Comparison of ENCODE assay signal across 12 mouse cellular contexts in the genomic region with DNA sequence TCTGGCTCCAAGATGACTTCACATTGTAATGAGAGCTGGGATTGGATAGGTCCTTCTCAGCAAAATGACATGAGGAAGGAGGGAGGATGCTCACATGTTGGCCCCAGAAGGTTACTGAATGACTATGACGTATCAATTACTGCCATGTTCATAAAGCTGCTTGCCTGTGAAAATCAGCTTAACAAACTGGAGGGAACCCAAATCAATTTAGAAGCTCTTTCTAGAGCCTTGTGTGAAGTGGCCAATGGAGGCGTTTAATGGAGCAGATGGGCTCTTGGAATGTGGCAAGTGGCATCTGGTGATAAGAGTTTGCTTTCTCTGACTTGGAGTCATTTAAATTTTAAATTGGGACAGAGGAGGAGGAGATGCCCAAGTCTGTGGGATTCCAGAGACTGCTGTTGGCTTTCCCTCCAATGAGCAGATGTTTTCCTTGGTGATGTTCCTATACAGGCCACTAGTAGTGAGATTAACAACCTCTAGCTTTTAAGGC.
A peak's percentile ranks its signal among the peaks of the same experiment; 100 is the strongest.
DNase-seq lines count a peak whose midpoint lies in the region; ATAC-seq and TF ChIP-seq lines count a peak whose summit lies in the region.
"Had no signal": no experiment of that assay in that cellular context is flagged by ENCODE, and none has a peak within 500 bp of the region (broad histone marks: within the 10 kb centered on the region; RNA-seq: fewer than 3 reads in every experiment).

No protein-coding gene starts in this region.

- H3K27me3 ChIP-seq in forebrain, embryonic 16.5 days (replicated peaks; ENCODE audit: control insufficient read depth, insufficient read depth, low read length) = no peaks in the 10 kb centered on the region
- no peaks in the 10 kb centered on the region for H3K27me3 ChIP-seq in midbrain, embryonic 15.5 days (replicated peaks)
- H3K27me3 ChIP-seq in heart, embryonic 11.5 days (ENCODE audit: control insufficient read depth, insufficient read depth, low read length) = no peaks in the 10 kb centered on the region
- H3K27me3 ChIP-seq in heart, embryonic 12.5 days (replicated peaks) = no peaks in the 10 kb centered on the region
- H3K27me3 ChIP-seq: embryonic facial prominence, embryonic 12.5 days; liver, embryonic 12.5 days had no signal

- WGBS in forebrain, embryonic 16.5 days = 29% methylated on average over 2 of the region's 2 CpGs
- WGBS in midbrain, embryonic 15.5 days = 36% methylated on average over 2 of the region's 2 CpGs
- whole genome bisulfite sequencing in heart, embryonic 11.5 days (ENCODE audit: insufficient replicate concordance) = 39% methylated on average over 2 of the region's 2 CpGs
- 54% methylated on average over 2 of the region's 2 CpGs for WGBS in heart, embryonic 12.5 days

- no peak overlapping the region for H3K9ac ChIP-seq in forebrain, embryonic 16.5 days (replicated peaks; ENCODE audit: low read depth, low read length)
- H3K9ac ChIP-seq in midbrain, embryonic 15.5 days = no peak overlapping the region
- H3K9ac ChIP-seq in heart, embryonic 11.5 days (ENCODE audit: low read depth, low read length) = no peak overlapping the region
- no peak overlapping the region for H3K9ac ChIP-seq in heart, embryonic 12.5 days
- H3K9ac ChIP-seq: embryonic facial prominence, embryonic 12.5 days; liver, embryonic 12.5 days had no signal

- ATAC-seq in forebrain, embryonic 16.5 days = peak; percentile 94
- peak; percentile 69 for ATAC-seq in midbrain, embryonic 15.5 days (replicated peaks)
- no peak for ATAC-seq in heart, embryonic 11.5 days (replicated peaks; ENCODE audit: insufficient number of reproducible peaks, low FRiP score, low TSS enrichment)
- ATAC-seq in heart, embryonic 12.5 days (ENCODE audit: insufficient number of reproducible peaks, low FRiP score) = no peak
- ATAC-seq: liver, embryonic 12.5 days had no signal

- no peak overlapping the region for H3K4me3 ChIP-seq in forebrain, embryonic 16.5 days (replicated peaks; ENCODE audit: low read length)
- H3K4me3 ChIP-seq in midbrain, embryonic 15.5 days = no peak overlapping the region
- no peak overlapping the region for H3K4me3 ChIP-seq in heart, embryonic 11.5 days (ENCODE audit: low read depth, low read length)
- no peak overlapping the region for H3K4me3 ChIP-seq in heart, embryonic 12.5 days
- H3K4me3 ChIP-seq: embryonic facial prominence, embryonic 12.5 days; liver, embryonic 12.5 days had no signal

- no peak overlapping the region for H3K4me2 ChIP-seq in forebrain, embryonic 16.5 days (ENCODE audit: low read length)
- no peak overlapping the region for H3K4me2 ChIP-seq in midbrain, embryonic 15.5 days
- no peak overlapping the region for H3K4me2 ChIP-seq in heart, embryonic 11.5 days
- no peak overlapping the region for H3K4me2 ChIP-seq in heart, embryonic 12.5 days
- H3K4me2 ChIP-seq: embryonic facial prominence, embryonic 12.5 days; liver, embryonic 12.5 days had no signal

- TF ChIP-seq CTCF in brain, embryonic 14.5 days (IDR thresholded peaks at IDR 0.05; ENCODE audit: borderline replicate concordance, extremely low read depth, insufficient read depth, insufficient read length) = no peak

- no peaks in the 10 kb centered on the region for H3K9me3 ChIP-seq in forebrain, embryonic 16.5 days (ENCODE audit: control insufficient read depth, low read length)
- no peaks in the 10 kb centered on the region for H3K9me3 ChIP-seq in midbrain, embryonic 15.5 days
- no peaks in the 10 kb centered on the region for H3K9me3 ChIP-seq in heart, embryonic 11.5 days (replicated peaks; ENCODE audit: control insufficient read depth, low read length)
- no peaks in the 10 kb centered on the region for H3K9me3 ChIP-seq in heart, embryonic 12.5 days (replicated peaks)
- H3K9me3 ChIP-seq: embryonic facial prominence, embryonic 12.5 days; liver, embryonic 12.5 days had no signal

- peak; percentile 87 for DNase-seq in brain, embryonic 14.5 days (ENCODE audit: low read depth)
- peak; percentile 70 to 74 for DNase-seq in layer of hippocampus, adult 8-10 months (ENCODE audit: low spot score in 2 of 2)
- DNase-seq in lung, postnatal 36 days = no peak
- DNase-seq: kidney, adult 11 months; retina, postnatal 1 day; thymus, postnatal 36 days had no signal

- no peak overlapping the region for H3K27ac ChIP-seq in forebrain, embryonic 16.5 days (ENCODE audit: low read length)
- H3K27ac ChIP-seq in midbrain, embryonic 15.5 days = no peak overlapping the region
- H3K27ac ChIP-seq in heart, embryonic 11.5 days (ENCODE audit: low read depth, low read length) = no peak overlapping the region
- no peak overlapping the region for H3K27ac ChIP-seq in heart, embryonic 12.5 days (ENCODE audit: poor library complexity, severe bottlenecking)
- H3K27ac ChIP-seq: embryonic facial prominence, embryonic 12.5 days; liver, embryonic 12.5 days had no signal

- H3K36me3 ChIP-seq in forebrain, embryonic 16.5 days (ENCODE audit: control insufficient read depth, insufficient read depth) = no peaks in the 10 kb centered on the region
- no peaks in the 10 kb centered on the region for H3K36me3 ChIP-seq in midbrain, embryonic 15.5 days (replicated peaks)
- H3K36me3 ChIP-seq in heart, embryonic 11.5 days (ENCODE audit: control insufficient read depth, insufficient read depth, low read length) = no peaks in the 10 kb centered on the region
- no peaks in the 10 kb centered on the region for H3K36me3 ChIP-seq in heart, embryonic 12.5 days
- H3K36me3 ChIP-seq: embryonic facial prominence, embryonic 12.5 days; liver, embryonic 12.5 days had no signal

- H3K4me1 ChIP-seq in forebrain, embryonic 16.5 days (replicated peaks; ENCODE audit: control insufficient read depth, insufficient read depth, low read length) = no peaks in the 10 kb centered on the region
- H3K4me1 ChIP-seq in midbrain, embryonic 15.5 days = no peaks in the 10 kb centered on the region
- no peaks in the 10 kb centered on the region for H3K4me1 ChIP-seq in heart, embryonic 11.5 days (ENCODE audit: control insufficient read depth, insufficient read depth, low read length)
- H3K4me1 ChIP-seq in heart, embryonic 12.5 days (replicated peaks) = no peaks in the 10 kb centered on the region
- H3K4me1 ChIP-seq: embryonic facial prominence, embryonic 12.5 days; liver, embryonic 12.5 days had no signal

- TF ChIP-seq POLR2A in brain, embryonic 14.5 days (IDR thresholded peaks at IDR 0.05; ENCODE audit: borderline replicate concordance, extremely low read depth, insufficient read depth, insufficient read length, poor library complexity, severe bottlenecking) = no peak

Comparison
In these comparisons a context has a peak if more than half of its experiments do, and no peak if none do; other contexts are left out.
1. ATAC-seq: peak in forebrain, embryonic 16.5 days (single experiment) and midbrain, embryonic 15.5 days (single experiment); none in heart, embryonic 11.5 days (single experiment) and heart, embryonic 12.5 days (single experiment).